Comparison of ENCODE assay signal across 22 mouse cellular contexts in the genomic region with DNA sequence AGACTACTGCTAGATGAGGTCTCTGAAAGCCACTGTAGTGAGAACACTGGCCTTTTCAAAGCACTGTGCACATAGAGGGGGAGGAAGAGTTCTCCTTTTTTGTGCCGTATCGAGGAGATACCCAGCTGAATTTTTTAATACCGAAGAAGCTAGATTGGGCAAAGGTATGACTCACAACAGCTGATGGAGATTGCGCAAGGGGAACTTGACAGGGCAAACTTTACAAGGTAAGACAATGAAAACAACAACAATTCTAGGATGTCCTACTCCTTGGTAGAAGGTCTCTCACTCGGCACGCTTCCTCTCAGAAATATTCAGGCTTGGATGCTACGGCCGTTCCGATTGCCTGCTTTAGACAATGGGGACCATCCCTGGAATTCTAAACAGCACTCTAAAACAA. TPM values are rescaled to one million over a fixed set of nuclear protein-coding genes. Genes with fewer than 3 reads are reported as not detected.
A peak's percentile ranks its signal among the peaks of the same experiment; 100 is the strongest.
DNase-seq lines count a peak whose midpoint lies in the region; ATAC-seq and TF ChIP-seq lines count a peak whose summit lies in the region.
"Had no signal": no experiment of that assay in that cellular context is flagged by ENCODE, and none has a peak within 500 bp of the region (broad histone marks: within the 10 kb centered on the region; RNA-seq: fewer than 3 reads in every experiment).

No protein-coding gene starts in this region.

- peaks cover 21% of the 10 kb centered on the region for H3K4me1 ChIP-seq in liver, adult 2 months (ENCODE audit: control insufficient read depth, insufficient read depth, low read length)
- H3K4me1 ChIP-seq in liver, embryonic 11.5 days (replicated peaks; ENCODE audit: control insufficient read depth, insufficient read depth, low read length), result no peaks in the 10 kb centered on the region
- H3K4me1 ChIP-seq: embryonic facial prominence, embryonic 12.5 days had no signal

- peak; percentile 64 for DNase-seq in adrenal gland, adult 2 months
- no peak for DNase-seq in adrenal gland, adult 8-10 months
- DNase-seq in liver, adult 2 months (ENCODE audit: extremely low read depth, low read depth, low spot score), result peak; percentile 83
- no peak for DNase-seq in liver, embryonic 11.5 days (ENCODE audit: low spot score)
- peak; percentile 23 for DNase-seq in T-cell, adult 2 months (ENCODE audit: low spot score)
- DNase-seq in right cerebral cortex, adult 18-20 months, result no peak
- no peak for DNase-seq in kidney, adult 11 months
- DNase-seq: adrenal gland, postnatal 25 days; cerebellum, adult 2 months; gastrocnemius, postnatal 25 days; kidney, adult 9 months; kidney, postnatal 4 days; left cerebral cortex, postnatal 4 days; lung, postnatal 10 days; right cerebral cortex, postnatal 14 days; thymus, postnatal 36 days had no signal

- H3K79me2 ChIP-seq in liver, adult 2 months (ENCODE audit: control insufficient read depth, insufficient read depth, low read length), result peaks cover 37% of the 10 kb centered on the region; the same call in 1 of the 2 replicates

- no peak for TF ChIP-seq POLR2A in liver, adult 2 months (IDR thresholded peaks at IDR 0.05; ENCODE audit: extremely low read depth, insufficient read depth, low read length)

- no peaks in the 10 kb centered on the region for H3K27me3 ChIP-seq in liver, adult 2 months (ENCODE audit: control insufficient read depth, insufficient read depth, low read length)
- H3K27me3 ChIP-seq in liver, embryonic 11.5 days (replicated peaks; ENCODE audit: control insufficient read depth, insufficient read depth, low read length), result no peaks in the 10 kb centered on the region
- H3K27me3 ChIP-seq: embryonic facial prominence, embryonic 12.5 days; heart, embryonic 13.5 days had no signal

- H3K4me3 ChIP-seq in liver, adult 2 months (ENCODE audit: insufficient read depth, low read depth, low read length), result no peak overlapping the region
- H3K4me3 ChIP-seq in liver, embryonic 11.5 days (ENCODE audit: low read depth, low read length), result no peak overlapping the region
- H3K4me3 ChIP-seq: embryonic facial prominence, embryonic 12.5 days; forebrain, embryonic 10.5 days; heart, embryonic 13.5 days had no signal

- TF ChIP-seq CTCF in liver, adult 2 months (IDR thresholded peaks at IDR 0.05; ENCODE audit: low read depth, low read length), result no peak

- peak overlapping the region; percentile 66; the same call in 1 of the 2 replicates for H3K27ac ChIP-seq in liver, adult 2 months (replicated peaks; ENCODE audit: insufficient read depth, low read depth, low read length)
- no peak overlapping the region for H3K27ac ChIP-seq in liver, embryonic 11.5 days (ENCODE audit: low read depth, low read length)
- H3K27ac ChIP-seq: embryonic facial prominence, embryonic 12.5 days; forebrain, embryonic 10.5 days; heart, embryonic 13.5 days; liver, embryonic 14.5 days had no signal

- H3K9ac ChIP-seq in liver, adult 2 months (ENCODE audit: low read depth, low read length), result no peak overlapping the region
- no peak overlapping the region for H3K9ac ChIP-seq in liver, embryonic 11.5 days (ENCODE audit: low read depth, low read length)
- H3K9ac ChIP-seq: embryonic facial prominence, embryonic 12.5 days; heart, embryonic 13.5 days; liver, embryonic 14.5 days had no signal

- no peak for ATAC-seq in liver, embryonic 11.5 days (replicated peaks; ENCODE audit: low FRiP score)
- ATAC-seq in monocyte, adult 5-6 weeks (replicated peaks; ENCODE audit: insufficient number of reproducible peaks, low FRiP score, low TSS enrichment, poor library complexity, severe bottlenecking), result 0 out of 2 replicates have a peak, but pooled peaks have one; percentile 20
- ATAC-seq: midbrain, embryonic 16.5 days had no signal

- H3K36me3 ChIP-seq in liver, adult 2 months (ENCODE audit: control insufficient read depth, insufficient read depth, low read length), result peaks cover 30% of the 10 kb centered on the region
- no peaks in the 10 kb centered on the region for H3K36me3 ChIP-seq in liver, embryonic 11.5 days (ENCODE audit: control insufficient read depth, insufficient read depth, low read length)

- H3K4me2 ChIP-seq in liver, embryonic 11.5 days, result no peak overlapping the region
- H3K4me2 ChIP-seq: embryonic facial prominence, embryonic 12.5 days; heart, embryonic 13.5 days had no signal

- H3K9me3 ChIP-seq in liver, embryonic 11.5 days (ENCODE audit: control insufficient read depth, low read length), result no peaks in the 10 kb centered on the region
- H3K9me3 ChIP-seq: embryonic facial prominence, embryonic 12.5 days; forebrain, embryonic 10.5 days; heart, embryonic 13.5 days had no signal

- WGBS in liver, adult 2 months, result 39% methylated on average over 9 of the region's 9 CpGs
- 93% methylated on average over 9 of the region's 9 CpGs for WGBS in liver, embryonic 11.5 days

RNA-seq across cellular contexts. Expression of a gene that starts 55.9 kb away (rescaled TPM):
- total RNA-seq in adrenal gland, adult 2 months (2021), result 100 to 1,000 TPM in 1 of 2 experiments, 10 to 100 TPM in 1; 71.0 to 125 TPM
- polyA plus RNA-seq in adrenal gland, adult 2 months (2012; rRNA removed), result 12.0 and 13.4 TPM in 2 replicates
- total RNA-seq in adrenal gland, adult 8-10 months (2022), result 100 to 1,000 TPM in 1 of 4 experiments, 10 to 100 TPM in 3; 52.9 to 103 (median 87.4) TPM
- 35.5 and 38.4 TPM in 2 replicates for total RNA-seq in liver, adult 2 months (2014; rRNA removed)
- 11.9 and 12.2 TPM in 2 replicates for polyA plus RNA-seq in liver, adult 2 months (2012; rRNA removed)
- polyA plus RNA-seq in liver, embryonic 11.5 days (2014; fragmentation: Nextera tagmentation; extraction: Ambion mirVana), result 18.7 and 21.5 TPM in 2 replicates
- total RNA-seq in monocyte, adult 5-6 weeks (2017), result 284 to 565 TPM (median 296 TPM) in 3 replicates

Comparison
In these comparisons a context has a peak if more than half of its experiments do, and no peak if none do; other contexts are left out.
1. DNase-seq: peak in adrenal gland, adult 2 months (single experiment), liver, adult 2 months (single experiment) and T-cell, adult 2 months (single experiment); none in adrenal gland, adult 8-10 months (single experiment), liver, embryonic 11.5 days (single experiment), right cerebral cortex, adult 18-20 months (single experiment) and kidney, adult 11 months (single experiment).